Mouse (Mus musculus) gastrocnemius, postnatal 14 days (tissue): ENCODE results near the gene Shroom3. TPM values are rescaled to one million over a fixed set of nuclear protein-coding genes. Genes with fewer than 3 reads are reported as not detected.

ENCODE experiments used
- DNase-seq: peaks from one replicate; pipeline ENCODE4 v3.0.0; 2021; ENCODE audit warnings: mixed read lengths
- intact Hi-C: fragments of 180-260 bp; cut with DNase I; formaldehyde crosslinking; loops from one replicate; pipeline ENCODE4 v1.15.1; 2025; ENCODE audit warnings: low total_unique reads
- long read RNA-seq, 2 experiments: library from polyadenylated mRNA; stranded (forward); transcript quantifications; one replicate each; pipeline ENCODE4 v2.0.0; 2021
- total RNA-seq, 2 experiments: library from RNA; stranded (reverse); gene quantifications; 2 replicates each; pipeline ENCODE4 v1.2.3; 2021

Shroom3 gene
- total RNA-seq, result 1 to 10 TPM; 1.2 to 1.7 TPM
- long read RNA-seq, experiment 1, result 0 reads
- long read RNA-seq, experiment 2, result 0 reads

- DNase-seq, result no peak
- intact Hi-C loops, result loop anchor here (10.0 kb wide), 1 partner anchor 271 kb away; no protein-coding TSS in a partner anchor
These were observed at the start of gene Shroom3 for GRCm38 (mm10) chr5:92683351-92683807. Gene Shroom3 (plus strand): TSS chr5:92683435.

- no peak for DNase-seq
- intact Hi-C loops, result no loop called here
These were observed 49.7 kb upstream of the Shroom3 start for GRCm38 (mm10) chr5:92633526-92633925.

GRCm38 (mm10) chr5:92634916-92635315, 48.3 kb upstream of the Shroom3 start:
- DNase-seq, result no peak
- intact Hi-C loops, result no loop called here

GRCm38 (mm10) chr5:92635891-92636290, 47.3 kb upstream of the Shroom3 start:
- DNase-seq, result no peak
- intact Hi-C loops, result no loop called here

- intact Hi-C loops, result no loop called here
- no peak for DNase-seq
These were observed 42.4 kb upstream of the Shroom3 start for GRCm38 (mm10) chr5:92640861-92641260.

- DNase-seq, result peak; percentile 48
These were observed 27.0 kb upstream of the Shroom3 start for GRCm38 (mm10) chr5:92656256-92656655.

GRCm38 (mm10) chr5:92664321-92664720, 18.9 kb upstream of the Shroom3 start:
- DNase-seq, result no peak
- intact Hi-C loops, result no loop called here

More at GRCm38 (mm10) chr5:92656256-92656655, 27.0 kb upstream of the Shroom3 start:
- intact Hi-C loops, result loop anchor here (5.0 kb wide), 1 partner anchor 194 kb away; no protein-coding TSS in a partner anchor

GRCm38 (mm10) chr5:92666860-92667259, 16.4 kb upstream of the Shroom3 start:
- DNase-seq, result no peak
- intact Hi-C loops, result no loop called here

- peak; percentile 35 for DNase-seq
- intact Hi-C loops, result no loop called here
These were observed 8.2 kb upstream of the Shroom3 start, which contains the start of gene Ccdc158 for GRCm38 (mm10) chr5:92674859-92675573. Gene Ccdc158 (minus strand): TSS chr5:92675271.

- intact Hi-C loops, result no loop called here
- DNase-seq, result no peak
These were observed 7.7 kb upstream of the Shroom3 start for GRCm38 (mm10) chr5:92675574-92675920.

- intact Hi-C loops, result no loop called here
- DNase-seq, result no peak
These were observed 3.8 kb upstream of the Shroom3 start for GRCm38 (mm10) chr5:92679441-92679840.

- intact Hi-C loops, result loop anchor here (2.0 to 10.0 kb wide), 2 partner anchors 43 to 273 kb away; no protein-coding TSS in a partner anchor
- no peak for DNase-seq
These were observed 1.4 kb upstream of the Shroom3 start for GRCm38 (mm10) chr5:92681861-92682260.

GRCm38 (mm10) chr5:92682621-92683348, 450 bp upstream of the Shroom3 start:
- no peak for DNase-seq
- intact Hi-C loops, result loop anchor here (10.0 kb wide), 1 partner anchor 272 kb away; no protein-coding TSS in a partner anchor

GRCm38 (mm10) chr5:92683871-92684475, 738 bp downstream of the Shroom3 start:
- DNase-seq, result no peak
- intact Hi-C loops, result loop anchor here (10.0 kb wide), 1 partner anchor 271 kb away; no protein-coding TSS in a partner anchor

- no peak for DNase-seq
- intact Hi-C loops, result loop anchor here (10.0 kb wide), 1 partner anchor 270 kb away; no protein-coding TSS in a partner anchor
These were observed 1.7 kb downstream of the Shroom3 start for GRCm38 (mm10) chr5:92684715-92685460.

GRCm38 (mm10) chr5:92688124-92688523, 4.9 kb downstream of the Shroom3 start:
- intact Hi-C loops, result loop anchor here (10.0 kb wide), 1 partner anchor 267 kb away; no protein-coding TSS in a partner anchor
- no peak for DNase-seq

GRCm38 (mm10) chr5:92688569-92688968, 5.3 kb downstream of the Shroom3 start:
- intact Hi-C loops, result loop anchor here (10.0 kb wide), 1 partner anchor 266 kb away; no protein-coding TSS in a partner anchor
- no peak for DNase-seq

- intact Hi-C loops, result no loop called here
These were observed 9.2 kb downstream of the Shroom3 start for GRCm38 (mm10) chr5:92692206-92693007.

More at GRCm38 (mm10) chr5:92692206-92693007, 9.2 kb downstream of the Shroom3 start:
- no peak for DNase-seq
